Mouse (Mus musculus) urinary bladder, postnatal 36 days (tissue): ENCODE measurements around the gene Phf24.
"Not testable (repeated sequence)": the region's sequence is repeated elsewhere in the genome, so short reads cannot be mapped to it uniquely, and the experiment has no call there.

Source experiments
- DNase-seq, 2 experiments: peaks; one replicate each; pipeline ENCODE4 v3.0.0; 2022; ENCODE audit warnings: low spot score in 2 of 2, mixed read lengths in 1 of 2

The Phf24 gene

GRCm38 (mm10) chr4:42950065-42950558 is 33.7 kb downstream of the Phf24 start:
- DNase-seq, result peak; percentile 78 to 81

- DNase-seq, result no peak
Measured at GRCm38 (mm10) chr4:42951206-42952195, 35.0 kb downstream of the Phf24 start.

GRCm38 (mm10) chr4:42952563-42952962 is 36.1 kb downstream of the Phf24 start:
- DNase-seq, result no peak

- DNase-seq, result no peak
Measured at GRCm38 (mm10) chr4:42953435-42954094, 37.1 kb downstream of the Phf24 start.

DNA sequence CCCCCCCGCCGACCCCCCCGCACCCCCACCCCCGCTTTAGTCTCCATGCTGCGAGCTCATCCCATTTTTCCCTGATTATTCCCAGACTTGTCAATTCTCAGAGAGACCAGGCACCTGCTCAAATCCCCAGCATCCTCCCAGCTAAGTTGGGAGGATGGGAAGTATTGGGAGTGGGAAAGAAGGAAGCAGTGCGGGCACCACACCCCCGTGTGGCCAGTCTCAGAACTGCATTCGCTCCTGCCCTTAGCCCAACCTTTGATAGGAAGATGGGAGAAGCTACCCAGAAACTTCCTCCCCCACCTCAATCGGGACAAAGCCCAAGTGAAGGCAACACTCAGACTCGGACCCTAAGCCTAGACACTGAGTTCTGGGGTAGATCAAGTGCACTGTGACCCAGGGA is 37.8 kb downstream of the Phf24 start:
- peak; percentile 30 to 65 for DNase-seq

- no peak for DNase-seq
Measured at GRCm38 (mm10) chr4:42955200-42955599, 38.7 kb downstream of the Phf24 start.

GRCm38 (mm10) chr4:42956581-42956980 is 40.1 kb downstream of the Phf24 start:
- DNase-seq, result no peak

DNA sequence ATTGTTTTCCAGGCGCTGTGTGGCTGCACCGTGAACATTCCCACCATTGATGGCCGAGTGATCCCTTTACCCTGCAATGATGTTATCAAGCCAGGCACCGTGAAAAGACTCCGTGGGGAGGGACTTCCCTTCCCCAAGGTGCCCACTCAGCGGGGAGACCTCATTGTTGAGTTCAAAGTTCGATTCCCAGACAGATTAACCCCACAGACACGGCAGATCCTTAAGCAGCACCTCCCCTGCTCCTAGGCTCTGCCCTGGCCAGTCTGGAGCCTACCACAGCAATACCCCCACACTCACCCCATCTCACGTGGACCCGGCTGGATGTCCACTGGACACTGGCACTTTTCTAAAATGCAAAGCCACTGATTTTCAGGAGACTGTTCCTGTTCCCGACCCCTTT is 40.8 kb downstream of the Phf24 start:
- no peak for DNase-seq

- no peak for DNase-seq
Measured at GRCm38 (mm10) chr4:42957979-42958378, 41.5 kb downstream of the Phf24 start.

DNA sequence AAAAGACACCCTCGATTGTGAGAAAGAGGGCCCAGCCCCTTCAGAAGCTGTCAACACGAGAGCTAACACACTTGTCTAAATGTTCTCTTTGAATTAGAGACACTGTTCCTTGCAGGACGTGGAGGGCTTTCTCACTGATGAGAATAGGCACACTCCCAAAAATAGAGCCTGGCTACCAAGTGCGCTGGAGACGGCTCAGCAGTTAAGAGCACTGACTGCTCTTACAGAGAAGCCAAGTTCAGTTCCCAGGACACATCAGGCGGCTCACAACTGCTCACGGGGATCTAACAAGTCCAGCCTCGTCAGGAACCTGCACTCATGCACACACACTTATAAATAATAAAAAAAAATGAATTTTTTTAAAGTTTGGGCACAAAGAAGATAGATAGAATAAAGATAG is 42.5 kb downstream of the Phf24 start:
- DNase-seq, result no peak

DNA sequence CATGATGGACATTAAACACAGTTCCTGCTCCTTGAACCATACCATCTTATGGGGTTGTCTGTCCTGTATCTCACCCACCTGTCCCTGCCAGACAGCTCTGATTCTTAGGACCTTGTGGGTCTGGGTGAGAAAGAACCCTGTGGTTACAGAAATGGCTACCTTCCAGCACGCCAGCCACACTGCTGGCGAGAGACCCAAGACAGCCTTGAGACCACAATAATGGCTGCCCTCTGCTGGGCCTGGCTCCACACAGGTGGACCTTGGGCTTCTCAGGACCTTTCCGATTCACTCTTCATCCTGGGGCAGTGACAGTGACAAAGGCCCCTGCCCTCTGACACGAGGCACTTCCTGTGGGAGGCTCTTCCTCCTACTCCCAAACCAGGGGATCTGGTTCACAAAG is 42.9 kb downstream of the Phf24 start:
- no peak for DNase-seq

GRCm38 (mm10) chr4:42961592-42961991 is 45.1 kb downstream of the Phf24 start:
- peak; percentile 28 to 44 for DNase-seq

DNA sequence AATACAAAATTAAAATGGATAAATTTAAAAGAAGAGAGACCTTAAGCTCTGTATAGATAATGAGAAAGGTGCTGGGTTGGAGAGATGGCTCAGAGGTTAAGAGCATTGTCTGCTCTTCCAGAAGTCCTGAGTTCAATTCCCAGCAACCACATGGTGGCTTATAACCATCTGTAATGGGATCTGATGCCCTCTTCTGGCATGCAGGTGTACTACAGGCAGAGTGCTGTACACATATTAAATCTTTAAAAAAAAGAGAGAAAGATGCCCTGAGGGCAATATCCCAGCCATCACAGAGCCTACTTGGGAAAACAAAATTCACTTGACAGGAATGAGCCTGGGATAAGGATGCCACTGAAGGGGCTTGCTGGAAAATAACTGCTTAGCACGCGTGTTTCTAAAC is 47.0 kb downstream of the Phf24 start:
- DNase-seq, result no peak

DNA sequence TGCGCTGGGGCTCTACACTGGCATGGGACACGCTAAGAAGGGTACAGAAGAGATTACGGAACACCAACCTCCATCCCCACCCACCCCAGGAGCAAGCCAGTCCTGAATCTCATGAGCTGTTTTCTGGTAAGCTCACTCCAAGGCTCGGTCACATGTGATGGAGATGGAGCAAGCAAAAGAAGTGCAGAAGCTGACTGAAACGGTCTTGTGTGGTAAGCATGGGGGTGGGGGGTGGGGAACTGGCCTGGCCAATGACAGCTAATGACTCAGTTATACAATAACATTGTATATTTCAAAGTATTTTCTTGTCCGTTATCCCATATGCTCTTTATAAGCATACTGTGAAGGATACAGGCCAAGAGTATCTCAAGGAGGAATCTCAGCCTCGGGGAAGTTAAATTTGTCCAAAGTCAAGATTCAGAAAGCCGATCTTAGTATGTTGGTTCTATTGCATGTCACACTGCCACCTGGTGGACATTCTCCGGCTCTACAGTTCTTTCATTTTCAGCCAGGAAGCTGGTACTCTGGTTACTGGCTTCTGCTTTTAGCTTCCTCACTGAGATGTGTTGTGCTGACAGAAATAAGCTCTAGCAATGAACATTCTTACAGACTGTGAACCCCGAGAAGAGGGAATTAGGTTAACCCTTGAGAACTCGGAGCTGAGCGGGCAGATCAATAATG is 48.7 kb downstream of the Phf24 start:
- no peak for DNase-seq

- no peak for DNase-seq
Measured at GRCm38 (mm10) chr4:42969304-42969703, 52.8 kb downstream of the Phf24 start, which contains the start of gene 1700022I11Rik. TSS of gene 1700022I11Rik (plus strand) at chr4:42969604.

GRCm38 (mm10) chr4:42972952-42973351 is 56.5 kb downstream of the Phf24 start:
- no peak for DNase-seq

DNA sequence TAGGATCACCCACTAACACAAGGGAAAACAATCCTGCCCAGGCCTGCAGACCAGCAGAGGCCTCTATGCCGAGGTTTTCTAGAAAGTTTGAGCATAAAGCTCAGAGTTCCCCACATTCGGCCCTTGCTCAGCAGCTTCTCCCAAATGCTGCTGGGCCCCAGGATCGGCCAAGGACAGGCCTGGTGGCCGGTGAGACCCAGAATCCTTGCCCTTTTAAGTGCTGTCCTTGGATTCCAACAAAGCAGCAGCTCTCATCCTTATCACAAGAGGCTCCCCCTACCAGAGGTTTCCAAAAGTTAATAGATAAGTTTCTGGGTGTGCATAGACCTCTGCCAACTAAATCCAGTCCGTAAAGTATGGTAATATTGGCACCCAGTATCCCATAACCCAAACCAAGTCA is 57.4 kb downstream of the Phf24 start:
- DNase-seq, result no peak

- DNase-seq, result no peak
Measured at GRCm38 (mm10) chr4:42978062-42978461, 61.6 kb downstream of the Phf24 start.

GRCm38 (mm10) chr4:42980467-42980866 is 64.0 kb downstream of the Phf24 start:
- not testable (repeated sequence) for DNase-seq

GRCm38 (mm10) chr4:42988296-42988695 is 71.8 kb downstream of the Phf24 start:
- DNase-seq, result no peak
